Mouse (Mus musculus) heart, adult 2 months (tissue): Measurements from ENCODE around the gene Myf5. TPM values are rescaled to one million over a fixed set of nuclear protein-coding genes. Genes with fewer than 3 reads are reported as not detected.
A peak's percentile ranks its signal among the peaks of the same experiment; 100 is the strongest.

Source experiments
- DNase-seq, 2 experiments: peaks; one replicate each; pipeline ENCODE4 v3.0.0; 2021
- H3K27ac ChIP-seq: fragments of 200-600 bp; 2 replicates; pipeline ENCODE4 v1.8.1; 2022
- H3K27me3 ChIP-seq: fragments of 200-500 bp; 2 replicates; pipeline ENCODE4 v1.6.1; 2012; ENCODE audit warnings: mild to moderate bottlenecking, low read length, inconsistent platforms, mixed read lengths; ENCODE audit not compliant: control insufficient read depth, insufficient read depth
- H3K36me3 ChIP-seq: fragments of 200-500 bp; 2 replicates; pipeline ENCODE4 v1.6.1; 2012; ENCODE audit warnings: low read length, inconsistent platforms; ENCODE audit not compliant: control insufficient read depth, insufficient read depth
- H3K4me1 ChIP-seq: fragments of 200-500 bp; 2 replicates; pipeline ENCODE4 v1.6.1; 2011; ENCODE audit warnings: low read length; ENCODE audit not compliant: control insufficient read depth, insufficient read depth
- H3K4me3 ChIP-seq: fragments of 200-600 bp; 2 replicates; pipeline ENCODE4 v1.8.1; 2022
- H3K79me2 ChIP-seq: fragments of 200-500 bp; replicated peaks from 2 replicates; pipeline ENCODE4 v1.6.1; 2012; ENCODE audit warnings: mild to moderate bottlenecking, inconsistent platforms, low read length, moderate library complexity, mixed read lengths; ENCODE audit not compliant: control insufficient read depth, insufficient read depth
- H3K9ac ChIP-seq: fragments of 200-500 bp; 2 replicates; pipeline ENCODE4 v1.6.1; 2012; ENCODE audit warnings: low read depth, mild to moderate bottlenecking, control low read depth, inconsistent platforms, low read length, mixed read lengths
- CTCF ChIP-seq: fragments of 200-600 bp; IDR thresholded peaks from 2 replicates; pipeline ENCODE4 v1.8.1; 2022; ENCODE audit warnings: antibody characterized with exemption, mild to moderate bottlenecking, moderate library complexity
- EP300 ChIP-seq: fragments of 200-500 bp; IDR thresholded peaks from 2 replicates; pipeline ENCODE4 v1.6.1; 2011; ENCODE audit warnings: low read depth, low read length, control low read depth; ENCODE audit not compliant: insufficient read depth
- POLR2A ChIP-seq: fragments of 200-500 bp; IDR thresholded peaks from 2 replicates; pipeline ENCODE4 v1.6.1; 2011; ENCODE audit warnings: mild to moderate bottlenecking, low read depth, low read length, control low read depth; ENCODE audit not compliant: insufficient read depth
- WGBS: fragments of 180-500 bp; shearing (Covaris S2); methylation state at CpG from one replicate; pipeline ENCODE4 v1.1.7; 2018; 5-methylcytosine and 5-hydroxymethylcytosine counted together
- intact Hi-C: fragments of 180-260 bp; cut with DNase I; formaldehyde crosslinking; loops from one replicate; pipeline ENCODE4 v1.15.1; 2025
- microRNA-seq, 2 experiments: library from miRNA; unstranded; fragments of <30 nt; microRNA quantifications; one replicate each; pipeline ENCODE4 v1.2.0; 2021
- polyA plus RNA-seq: library from polyadenylated mRNA; depleted of rRNA; stranded (reverse); fragments of >200 nt; gene quantifications from 2 replicates; pipeline ENCODE4 v1.2.3, GENCODE M21; 2012; rRNA removed
- total RNA-seq, 2 experiments: library from RNA; stranded (reverse); gene quantifications; 2 replicates each; pipeline ENCODE4 v1.2.3; 2021

Myf5 gene
- total and polyA plus RNA-seq, 3 experiments, result not detected

DNA sequence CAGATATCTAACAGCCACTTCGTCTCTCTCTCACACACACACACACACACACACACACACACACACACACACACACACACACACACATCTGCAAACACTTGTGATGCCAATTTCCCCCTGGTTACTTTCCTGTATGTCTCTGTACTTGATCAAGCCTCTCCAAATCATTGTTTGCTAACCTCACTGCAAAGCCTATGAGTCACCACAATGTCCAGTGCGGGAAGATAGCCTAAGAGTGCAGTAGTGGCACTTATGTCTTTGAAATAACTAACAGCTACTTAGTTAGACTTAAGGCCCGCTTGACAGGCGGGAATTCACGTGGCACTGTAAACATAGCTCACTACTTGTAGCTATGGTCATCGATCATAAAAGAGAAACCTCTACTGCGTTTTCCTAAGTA is 18.1 kb downstream of the Myf5 start:
- no peak for TF ChIP-seq EP300
- no peak for TF ChIP-seq CTCF
- no peak for TF ChIP-seq POLR2A
- Histone ChIP-seq H3K4me3 (no peak overlapping the region), H3K79me2 (no peaks in the 10 kb centered on the region), H3K9ac (no peak overlapping the region), H3K36me3 (no peaks in the 10 kb centered on the region), H3K27ac (no peak overlapping the region), H3K4me1 (no peaks in the 10 kb centered on the region), H3K27me3 (no peaks in the 10 kb centered on the region)
- WGBS, result 63% methylated on average over 7 of the region's 7 CpGs
- DNase-seq, result no peak
- intact Hi-C loops, result no loop called here

DNA sequence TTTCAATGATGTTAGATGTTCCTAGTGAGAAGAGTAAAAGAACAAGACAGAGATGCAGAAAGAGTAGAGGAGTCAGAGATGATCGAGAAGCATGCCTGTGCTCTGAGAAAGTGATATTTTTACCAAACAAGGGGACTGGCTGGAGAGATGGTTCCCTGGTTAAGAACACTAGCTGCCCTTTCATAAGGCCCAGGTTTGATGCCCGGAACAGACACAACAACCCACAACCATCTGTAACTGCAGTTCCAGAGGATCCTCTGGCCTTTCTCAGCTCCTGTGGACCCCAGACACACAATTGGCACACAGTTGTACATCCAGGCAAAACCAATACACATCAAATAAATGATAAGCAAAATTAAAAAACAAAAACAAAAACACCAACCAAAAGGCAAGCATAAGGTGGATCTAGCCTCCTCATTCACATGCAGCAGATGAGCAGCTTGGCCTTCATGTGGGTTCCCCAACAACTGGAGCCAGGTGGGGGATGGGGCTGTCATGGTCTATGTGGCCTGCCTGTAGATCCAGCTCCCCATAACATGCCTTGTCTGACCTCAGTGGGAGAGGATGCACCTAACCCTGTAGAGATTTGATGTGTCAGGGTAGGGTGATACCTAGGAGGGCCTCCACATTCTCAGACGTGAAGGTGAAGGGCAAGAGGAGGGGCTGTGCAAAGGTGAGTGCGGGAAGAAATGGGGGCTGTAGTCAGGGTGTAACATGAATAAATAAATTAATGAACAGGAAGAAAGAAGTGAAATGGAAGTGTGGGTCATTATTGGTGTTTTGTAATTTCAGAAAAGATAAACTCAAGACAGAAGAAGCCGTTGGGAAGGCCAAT is 36.2 kb downstream of the Myf5 start:
- WGBS, result 79% methylated on average over 5 of the region's 5 CpGs
- intact Hi-C loops, result no loop called here
- TF ChIP-seq POLR2A (no peak), EP300 (no peak), CTCF (no peak)

DNA sequence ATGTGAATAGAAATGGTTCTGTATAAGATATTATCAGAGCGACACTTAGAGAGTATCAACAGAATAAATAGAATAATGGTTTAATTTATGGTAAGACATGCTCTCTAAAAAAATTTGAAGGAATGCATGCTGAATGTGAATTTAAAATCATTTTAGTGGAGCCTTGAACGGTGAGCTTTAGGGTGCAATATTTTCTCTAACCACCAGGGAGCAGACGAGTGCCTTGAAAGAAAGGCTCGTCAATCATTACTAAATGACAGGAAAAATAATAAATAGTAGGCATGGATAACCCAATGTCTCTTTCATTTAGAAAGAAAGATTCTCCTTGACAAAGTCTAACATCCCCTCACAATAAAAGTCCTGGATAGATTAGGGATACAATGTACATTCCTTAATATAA is 43.2 kb downstream of the Myf5 start:
- peak; percentile 83 for TF ChIP-seq CTCF
- TF ChIP-seq POLR2A, result no peak
- H3K27ac ChIP-seq, result no peak overlapping the region
- H3K79me2 ChIP-seq, result no peaks in the 10 kb centered on the region
- H3K4me1 ChIP-seq, result no peaks in the 10 kb centered on the region
- intact Hi-C loops, result loop anchor here (1.0 kb wide), 2 partner anchors 262 to 305 kb away; no protein-coding TSS in a partner anchor
- H3K4me3 ChIP-seq, result no peak overlapping the region
- H3K36me3 ChIP-seq, result no peaks in the 10 kb centered on the region
- H3K9ac ChIP-seq, result no peak overlapping the region
- WGBS, result 9% methylated on average over 4 of the region's 4 CpGs
- no peaks in the 10 kb centered on the region for H3K27me3 ChIP-seq
- DNase-seq, result no peak

More for the DNA sequence above, 36.2 kb downstream of the Myf5 start:
- no peaks in the 10 kb centered on the region for H3K36me3 ChIP-seq
- no peak overlapping the region for H3K4me3 ChIP-seq
- H3K9ac ChIP-seq, result no peak overlapping the region
- DNase-seq, result no peak
- no peak overlapping the region for H3K27ac ChIP-seq
- H3K27me3 ChIP-seq, result no peaks in the 10 kb centered on the region
- no peaks in the 10 kb centered on the region for H3K4me1 ChIP-seq
- no peaks in the 10 kb centered on the region for H3K79me2 ChIP-seq

DNA sequence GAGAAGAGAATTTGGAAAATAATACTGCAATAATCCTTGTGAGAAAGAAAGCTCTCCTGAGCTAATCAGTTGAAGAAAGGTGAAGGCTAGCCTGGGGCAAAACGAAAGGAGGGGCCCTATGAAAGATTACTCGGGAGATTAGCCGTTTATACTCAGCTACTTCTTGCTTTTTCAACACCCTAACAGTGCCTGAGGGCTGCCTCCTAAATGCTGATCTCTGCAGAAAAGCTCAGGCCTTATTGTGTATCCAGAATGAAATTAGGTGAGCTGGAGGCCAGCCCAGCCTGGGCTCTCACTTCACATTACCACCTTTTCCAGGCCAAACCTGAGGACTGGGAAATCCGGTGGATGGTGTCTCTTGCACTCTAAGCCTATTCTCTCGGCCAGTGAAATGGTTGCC is 49.0 kb downstream of the Myf5 start:
- TF ChIP-seq POLR2A (no peak), EP300 (no peak), CTCF (no peak)
- Histone ChIP-seq H3K9ac (no peak overlapping the region), H3K4me3 (no peak overlapping the region), H3K27me3 (no peaks in the 10 kb centered on the region), H3K4me1 (no peaks in the 10 kb centered on the region), H3K79me2 (no peaks in the 10 kb centered on the region), H3K36me3 (no peaks in the 10 kb centered on the region), H3K27ac (no peak overlapping the region)
- 56% methylated on average over 5 of the region's 5 CpGs for WGBS
- DNase-seq, result no peak
- intact Hi-C loops, result no loop called here

Small RNA genes within 50 kb of the gene (microRNA-seq; reads per million reads assigned to microRNA genes)
- gene Gm44403, result 0 reads per million in 2 experiments

Other genes with a start within 250 kb of the Myf5 start
- 1 to 10 TPM in 1 of 2 experiments, under 1 TPM in 1; 0.94 to 1.7 TPM for gene Lin7a, start 214.4 kb downstream of the Myf5 start, total RNA-seq
- 0.35 and 0.79 TPM in 2 replicates for gene Lin7a, start 214.4 kb downstream of the Myf5 start, polyA plus RNA-seq
- not detected for gene Myf6, start 8.6 kb upstream of the Myf5 start, total RNA-seq
- gene Myf6, start 8.6 kb upstream of the Myf5 start, polyA plus RNA-seq, result not detected in 2 replicates
- gene Ptprq, start 233.9 kb upstream of the Myf5 start, total RNA-seq, result not detected
- gene Ptprq, start 233.9 kb upstream of the Myf5 start, polyA plus RNA-seq, result not detected in 2 replicates